8 mouse cellular contexts compared by ENCODE assay signal in genomic region chr1:125607087-125607803, GRCm38 (mm10). TPM values are rescaled to one million over a fixed set of nuclear protein-coding genes. Genes with fewer than 3 reads are reported as not detected.
DNase-seq lines count a peak whose midpoint lies in the region; ATAC-seq and TF ChIP-seq lines count a peak whose summit lies in the region.

No protein-coding gene starts in this region.

- peak; percentile 91 for TF ChIP-seq CTCF in embryonic fibroblast, embryonic 13.5 days (IDR thresholded peaks at IDR 0.05; ENCODE audit: borderline replicate concordance, insufficient read depth, low read length)

- no peak overlapping the region for H3K9ac ChIP-seq in kidney, embryonic 16.5 days (replicated peaks; ENCODE audit: low read length)

- no peaks in the 10 kb centered on the region for H3K4me1 ChIP-seq in embryonic fibroblast, embryonic 13.5 days (ENCODE audit: control insufficient read depth, insufficient read depth, low read length)
- H3K4me1 ChIP-seq in kidney, embryonic 16.5 days (ENCODE audit: insufficient read depth, low read length), result no peaks in the 10 kb centered on the region

- H3K36me3 ChIP-seq in kidney, embryonic 16.5 days (ENCODE audit: insufficient read depth, low read length), result no peaks in the 10 kb centered on the region

- H3K27me3 ChIP-seq in kidney, embryonic 16.5 days (ENCODE audit: insufficient read depth, low read length), result no peaks in the 10 kb centered on the region

- 23% methylated on average over 10 of the region's 10 CpGs for WGBS in kidney, embryonic 16.5 days

- no peak overlapping the region for H3K4me3 ChIP-seq in embryonic fibroblast, embryonic 13.5 days (ENCODE audit: insufficient read depth, low read length)
- no peak overlapping the region for H3K4me3 ChIP-seq in kidney, embryonic 16.5 days (ENCODE audit: low read length)

- DNase-seq in B cell, adult 2 months, result peak; percentile 83 to 84
- peak; percentile 86 for DNase-seq in brain, adult 2 months (ENCODE audit: low read depth, low spot score)
- DNase-seq in heart, adult 9 months (ENCODE audit: low spot score in 2 of 2), result peak; percentile 36 to 73
- DNase-seq in liver, result peak; percentile 84
- DNase-seq in naive thymus-derived CD4-positive, alpha-beta T cell, adult 2 months (ENCODE audit: low read depth), result peak; percentile 69
- DNase-seq in spleen, postnatal 4 days (ENCODE audit: low spot score in 2 of 2), result peak; percentile 61 to 89

- TF ChIP-seq POLR2A in embryonic fibroblast, embryonic 13.5 days (IDR thresholded peaks at IDR 0.05; ENCODE audit: low read depth, low read length), result no peak

- H3K9me3 ChIP-seq in kidney, embryonic 16.5 days (ENCODE audit: low read length), result no peaks in the 10 kb centered on the region

- no peak overlapping the region for H3K27ac ChIP-seq in embryonic fibroblast, embryonic 13.5 days (ENCODE audit: insufficient read depth, low read length)
- no peak overlapping the region for H3K27ac ChIP-seq in kidney, embryonic 16.5 days (ENCODE audit: low read length)

- no peak overlapping the region for H3K4me2 ChIP-seq in kidney, embryonic 16.5 days (replicated peaks; ENCODE audit: low read depth, low read length)

- ATAC-seq in kidney, embryonic 16.5 days (ENCODE audit: low FRiP score, low TSS enrichment), result peak; percentile 91

RNA-seq across cellular contexts. Expression of gene Slc35f5, which starts 46.9 kb away (rescaled TPM):
- polyA plus RNA-seq in embryonic fibroblast, embryonic 13.5 days (2011; ENCODE audit: insufficient read length, low read depth, missing spikeins), result 45.7 and 53.7 TPM in 2 replicates
- polyA plus RNA-seq in kidney, embryonic 16.5 days (2015; fragmentation: Nextera tagmentation; extraction: Ambion mirVana), result 56.1 and 59.6 TPM in 2 replicates
